Mouse (Mus musculus) heart, embryonic 12.5 days (tissue): ENCODE measurements around the gene Rdh8. TPM values are rescaled to one million over a fixed set of nuclear protein-coding genes. Genes with fewer than 3 reads are reported as not detected.
"Not testable (repeated sequence)": the region's sequence is repeated elsewhere in the genome, so short reads cannot be mapped to it uniquely, and the experiment has no call there.

Experiments
- ATAC-seq: fragments of 200-750 bp; cut with Nextera tagmentation; 2 replicates; pipeline ENCODE4 v1.8.0; 2017; ENCODE audit warnings: moderate TSS enrichment, moderate library complexity; ENCODE audit not compliant: insufficient number of reproducible peaks, low FRiP score
- H3K27ac ChIP-seq: fragments of 300-500 bp; sonication (generic); 2 replicates; pipeline ENCODE4 v1.5.1; 2016; ENCODE audit warnings: mild to moderate bottlenecking, moderate library complexity; ENCODE audit not compliant: poor library complexity, severe bottlenecking
- H3K27me3 ChIP-seq: fragments of 300-500 bp; sonication (generic); replicated peaks from 2 replicates; pipeline ENCODE4 v1.6.1; 2016; ENCODE audit warnings: mild to moderate bottlenecking, moderate library complexity
- H3K36me3 ChIP-seq: fragments of 300-500 bp; sonication (generic); 2 replicates; pipeline ENCODE4 v1.6.1; 2016; ENCODE audit warnings: mild to moderate bottlenecking, moderate library complexity
- H3K4me1 ChIP-seq: fragments of 300-500 bp; sonication (generic); replicated peaks from 2 replicates; pipeline ENCODE4 v1.6.1; 2016; ENCODE audit warnings: mild to moderate bottlenecking
- H3K4me2 ChIP-seq: fragments of 300-500 bp; sonication (generic); 2 replicates; pipeline ENCODE4 v1.6.1; 2016; ENCODE audit warnings: mild to moderate bottlenecking, moderate library complexity
- H3K4me3 ChIP-seq: fragments of 300-500 bp; sonication (generic); 2 replicates; pipeline ENCODE4 v1.5.1; 2016; ENCODE audit warnings: mild to moderate bottlenecking
- H3K9ac ChIP-seq: fragments of 300-500 bp; sonication (generic); 2 replicates; pipeline ENCODE4 v1.6.1; 2016; ENCODE audit warnings: mild to moderate bottlenecking, moderate library complexity
- H3K9me3 ChIP-seq: fragments of 300-500 bp; sonication (generic); replicated peaks from 2 replicates; pipeline ENCODE4 v1.6.1; 2016; ENCODE audit warnings: mild to moderate bottlenecking, moderate library complexity
- WGBS: fragments of 180-500 bp; shearing (Covaris S2); methylation state at CpG from one replicate; pipeline ENCODE4 v1.1.7; 2016; 5-methylcytosine and 5-hydroxymethylcytosine counted together
- polyA plus RNA-seq: library from polyadenylated mRNA; unstranded; fragments of >200 nt; fragmentation: Nextera tagmentation; extraction: Ambion mirVana; gene quantifications from 2 replicates; pipeline ENCODE4 v1.2.1, GENCODE M21; 2016

Rdh8 gene
- polyA plus RNA-seq, 1 experiment from 2014 or later = not detected

DNA sequence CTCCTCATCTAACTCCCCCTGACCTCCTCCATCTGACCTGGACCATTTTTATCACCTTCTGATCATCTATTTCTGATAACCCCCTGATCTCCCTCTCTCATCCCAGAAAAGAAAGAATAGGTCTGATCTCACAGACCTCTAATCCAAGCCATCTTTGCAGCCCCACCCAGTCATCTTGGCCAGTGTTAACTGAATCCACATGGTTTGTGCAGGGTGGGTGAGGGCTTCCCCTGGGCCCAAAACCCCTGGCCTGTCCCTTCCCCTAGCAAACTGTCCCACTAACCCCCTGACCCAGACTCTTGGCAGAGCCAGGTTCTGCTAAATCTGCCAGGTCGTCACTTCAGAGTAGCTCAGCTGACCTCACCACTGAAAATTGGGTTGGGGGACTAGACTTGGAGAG lies 7.5 kb upstream of the Rdh8 start:
- Histone ChIP-seq H3K4me1 (peaks cover 7% of the 10 kb centered on the region), H3K36me3 (no peaks in the 10 kb centered on the region), H3K4me3 (no peak overlapping the region), H3K27me3 (peaks cover 43% of the 10 kb centered on the region), H3K27ac (no peak overlapping the region), H3K4me2 (no peak overlapping the region), H3K9me3 (no peaks in the 10 kb centered on the region), H3K9ac (no peak overlapping the region)
- ATAC-seq = no peak
- WGBS = 50% methylated on average over 1 of the region's 1 CpGs

DNA sequence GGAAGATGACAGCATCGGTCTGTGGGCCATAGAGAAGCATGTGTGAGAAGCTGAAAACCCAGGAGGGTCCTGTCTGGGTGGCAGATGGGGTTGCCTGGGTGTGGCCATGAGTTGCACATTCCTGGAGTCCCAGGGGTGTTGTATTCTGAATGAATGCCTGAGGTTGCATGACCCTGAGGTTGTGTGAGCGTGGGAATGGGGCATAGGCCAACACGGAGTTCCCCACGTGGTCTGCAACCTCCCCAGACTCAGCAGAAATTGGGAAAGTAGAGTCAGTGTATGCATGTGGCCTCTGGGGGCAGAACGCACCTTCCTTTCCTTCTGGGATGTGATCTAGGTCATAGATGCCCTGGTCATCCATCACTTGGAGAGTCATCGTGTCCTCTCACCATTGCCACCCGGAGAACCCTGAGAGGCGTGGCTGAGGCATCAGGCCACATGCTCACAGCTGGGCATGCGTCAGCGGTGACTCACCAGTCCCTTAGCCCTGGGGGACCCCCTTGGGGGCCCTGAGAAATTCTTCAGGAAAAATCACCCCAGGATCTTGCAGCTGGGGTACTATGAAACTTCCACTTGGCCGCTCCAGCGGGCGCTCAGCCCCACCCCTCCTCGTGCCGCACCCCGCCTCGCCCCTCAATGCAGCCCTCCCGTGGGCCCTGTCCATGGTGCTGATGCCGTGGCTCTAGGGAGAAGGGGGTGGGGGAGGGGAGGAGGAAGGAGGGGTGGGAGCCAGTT lies 5.6 kb upstream of the Rdh8 start:
- no peaks in the 10 kb centered on the region for H3K36me3 ChIP-seq
- ATAC-seq = no peak

DNA sequence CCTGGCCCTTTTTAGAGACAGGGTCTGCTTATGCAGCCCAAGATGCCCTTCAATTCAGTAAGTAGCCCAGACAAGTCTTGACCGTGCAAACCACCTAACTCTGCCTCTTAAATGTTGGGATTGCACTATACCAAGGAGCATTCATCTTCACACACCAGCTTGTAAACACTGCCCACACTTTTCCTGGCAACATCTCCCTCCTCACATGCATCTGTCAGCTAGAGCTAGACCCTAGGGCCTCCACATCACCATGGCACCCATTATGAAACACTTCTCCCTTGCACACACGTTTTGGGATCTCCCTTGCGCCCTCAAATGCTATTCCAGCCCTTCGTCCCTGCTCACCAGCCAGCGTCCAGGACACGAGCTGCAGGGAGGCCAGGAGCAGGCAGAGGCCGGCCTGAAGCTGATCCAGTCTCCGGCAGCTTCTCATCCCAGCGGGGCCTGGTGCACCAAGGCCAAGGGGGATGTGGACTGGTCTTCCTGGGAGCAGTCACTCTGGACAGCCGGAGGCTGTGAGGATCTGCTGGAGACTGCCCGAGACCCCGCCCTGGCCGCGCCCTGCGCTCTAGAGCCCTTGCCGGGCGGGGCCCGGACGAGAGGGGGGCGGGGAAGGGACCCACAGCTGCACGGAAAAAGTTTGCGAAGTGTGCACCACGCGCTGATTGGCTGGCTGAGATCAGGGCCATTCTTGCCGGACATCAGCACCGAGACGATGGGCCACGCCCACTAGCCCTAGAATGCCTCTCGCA lies 3.6 kb upstream of the Rdh8 start, which contains the start of gene Col5a3:
Gene Col5a3, minus strand, starts transcription at position 547 of the 752 bp plus-strand sequence.
- no peaks in the 10 kb centered on the region for H3K9me3 ChIP-seq
- H3K27ac ChIP-seq = no peak within 1 kb of the TSS

More for the DNA sequence above, 5.6 kb upstream of the Rdh8 start:
- no peak overlapping the region for H3K4me3 ChIP-seq
- H3K9me3 ChIP-seq = no peaks in the 10 kb centered on the region
- no peak overlapping the region for H3K27ac ChIP-seq
- WGBS = 11% methylated on average over 19 of the region's 19 CpGs
- peaks cover 51% of the 10 kb centered on the region for H3K27me3 ChIP-seq
- no peak overlapping the region for H3K9ac ChIP-seq
- peaks cover 7% of the 10 kb centered on the region for H3K4me1 ChIP-seq
- H3K4me2 ChIP-seq = peak overlapping the region; percentile 34; the same call in 1 of the 2 replicates

DNA sequence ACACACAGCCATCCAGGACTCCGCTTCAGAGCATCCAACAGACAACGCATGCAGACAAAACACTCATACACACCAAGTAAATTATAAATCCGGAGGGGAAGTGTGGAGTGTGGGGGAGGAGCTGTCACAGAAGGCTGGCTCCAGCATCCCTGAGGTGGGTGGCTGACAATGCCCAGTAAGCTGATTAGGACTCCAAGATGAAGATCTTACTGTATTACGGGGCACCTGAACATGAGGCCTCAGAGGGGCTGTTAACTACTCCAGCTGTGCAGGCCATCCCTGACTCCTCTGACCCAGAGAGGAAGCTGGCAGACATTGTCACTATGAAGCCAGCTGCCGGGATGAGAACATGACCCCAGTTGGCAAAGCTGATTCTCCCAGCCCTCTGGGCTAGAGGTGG lies 1.7 kb downstream of the Rdh8 start:
- peaks cover 2% of the 10 kb centered on the region for H3K4me1 ChIP-seq
- H3K9me3 ChIP-seq = no peaks in the 10 kb centered on the region
- no peak overlapping the region for H3K9ac ChIP-seq
- 76% methylated on average over 5 of the region's 5 CpGs for WGBS
- no peak overlapping the region for H3K4me2 ChIP-seq
- peaks cover 11% of the 10 kb centered on the region for H3K27me3 ChIP-seq
- H3K27ac ChIP-seq = no peak overlapping the region
- no peak overlapping the region for H3K4me3 ChIP-seq
- ATAC-seq = no peak
- no peaks in the 10 kb centered on the region for H3K36me3 ChIP-seq

More for the DNA sequence above, 3.6 kb upstream of the Rdh8 start, which contains the start of gene Col5a3:
- no peak within 1 kb of the TSS for H3K9ac ChIP-seq
- peak within 1 kb of the TSS; percentile 57 for H3K4me2 ChIP-seq
- H3K4me1 ChIP-seq = peaks cover 7% of the 10 kb centered on the region
- H3K36me3 ChIP-seq = no peaks in the 10 kb centered on the region
- ATAC-seq = peak; percentile 54; the same call in 1 of the 2 replicates
- WGBS = 6% methylated on average over 28 of the region's 29 CpGs
- peak within 1 kb of the TSS; percentile 14; the same call in 1 of the 2 replicates for H3K4me3 ChIP-seq
- H3K27me3 ChIP-seq = peaks cover 47% of the 10 kb centered on the region

DNA sequence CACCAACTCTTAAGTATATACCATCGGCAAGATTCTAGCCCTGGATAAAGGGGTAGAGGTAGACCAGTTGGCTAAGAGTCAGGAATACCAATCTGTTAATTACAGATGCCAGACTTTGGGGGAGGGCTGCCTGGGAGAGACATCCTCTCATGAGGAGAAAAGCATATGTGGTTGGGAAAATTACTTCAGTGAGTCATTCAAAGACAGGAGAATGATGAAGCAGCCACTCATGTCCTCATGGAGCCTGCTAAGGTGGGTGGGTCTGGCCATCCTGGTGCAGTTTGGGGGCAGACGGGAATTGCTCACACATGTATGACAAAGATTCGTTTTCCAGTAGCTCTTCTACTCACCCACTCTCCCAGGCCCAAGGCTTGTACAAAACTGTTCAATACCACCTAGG lies 4.5 kb downstream of the Rdh8 start:
- Histone ChIP-seq H3K4me1 (no peaks in the 10 kb centered on the region), H3K9me3 (no peaks in the 10 kb centered on the region), H3K27me3 (no peaks in the 10 kb centered on the region), H3K36me3 (no peaks in the 10 kb centered on the region), H3K9ac (no peak overlapping the region), H3K4me3 (no peak overlapping the region), H3K27ac (no peak overlapping the region), H3K4me2 (no peak overlapping the region)
- no peak for ATAC-seq
- WGBS = 78% methylated on average over 3 of the region's 3 CpGs

DNA sequence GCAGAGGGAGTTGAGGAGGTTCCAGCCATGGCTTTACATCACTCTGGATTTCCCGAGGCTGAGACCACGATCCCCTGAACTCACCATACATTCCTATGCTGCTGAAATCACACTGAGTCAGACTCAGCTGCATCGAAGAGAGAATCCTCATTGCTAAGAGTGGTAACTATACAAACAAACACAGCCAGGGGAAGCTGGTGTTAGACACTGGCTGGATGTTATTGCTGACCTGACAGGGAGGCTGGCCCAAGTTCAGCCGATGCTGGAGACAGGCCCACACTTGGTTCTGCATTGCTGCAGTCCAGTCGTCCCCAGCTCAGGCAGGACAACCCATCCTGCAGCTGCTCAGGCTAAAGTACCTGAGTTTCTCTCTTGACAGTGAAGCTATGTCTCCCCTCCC lies 7.5 kb downstream of the Rdh8 start:
- Histone ChIP-seq H3K9ac (no peak overlapping the region), H3K27ac (no peak overlapping the region), H3K36me3 (no peaks in the 10 kb centered on the region), H3K4me2 (no peak overlapping the region), H3K9me3 (no peaks in the 10 kb centered on the region), H3K27me3 (peaks cover 17% of the 10 kb centered on the region), H3K4me3 (no peak overlapping the region), H3K4me1 (peaks cover 5% of the 10 kb centered on the region; the same call in 1 of the 2 replicates)
- 55% methylated on average over 5 of the region's 5 CpGs for WGBS
- ATAC-seq = no peak

DNA sequence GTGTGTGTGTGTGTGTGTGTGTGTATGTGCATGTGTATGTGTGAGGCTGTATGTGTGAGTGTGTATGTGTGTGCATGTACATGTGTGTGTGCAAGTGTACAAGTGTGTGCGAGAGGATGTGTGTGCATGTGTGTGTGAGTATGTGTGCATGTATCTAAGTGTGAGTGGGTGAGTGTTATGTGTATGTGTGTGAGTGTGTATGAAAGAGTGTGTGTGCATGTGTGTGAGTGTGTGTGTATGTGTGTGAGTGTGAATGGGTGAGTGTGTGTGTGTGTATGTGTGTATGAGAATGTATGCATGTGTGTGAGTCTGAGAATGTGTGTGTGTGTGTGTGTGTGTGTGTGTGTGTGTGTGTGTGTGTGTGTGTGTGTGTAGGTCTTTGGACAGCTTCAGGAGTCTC lies 9.8 kb downstream of the Rdh8 start:
- peaks cover 6% of the 10 kb centered on the region; the same call in 1 of the 2 replicates for H3K4me1 ChIP-seq
- H3K9ac ChIP-seq = no peak overlapping the region
- no peak overlapping the region for H3K27ac ChIP-seq
- no peaks in the 10 kb centered on the region for H3K9me3 ChIP-seq
- H3K4me3 ChIP-seq = no peak overlapping the region
- no peak for ATAC-seq
- H3K4me2 ChIP-seq = no peak overlapping the region
- WGBS = 81% methylated on average over 1 of the region's 1 CpGs
- H3K27me3 ChIP-seq = peaks cover 32% of the 10 kb centered on the region
- H3K36me3 ChIP-seq = no peaks in the 10 kb centered on the region

DNA sequence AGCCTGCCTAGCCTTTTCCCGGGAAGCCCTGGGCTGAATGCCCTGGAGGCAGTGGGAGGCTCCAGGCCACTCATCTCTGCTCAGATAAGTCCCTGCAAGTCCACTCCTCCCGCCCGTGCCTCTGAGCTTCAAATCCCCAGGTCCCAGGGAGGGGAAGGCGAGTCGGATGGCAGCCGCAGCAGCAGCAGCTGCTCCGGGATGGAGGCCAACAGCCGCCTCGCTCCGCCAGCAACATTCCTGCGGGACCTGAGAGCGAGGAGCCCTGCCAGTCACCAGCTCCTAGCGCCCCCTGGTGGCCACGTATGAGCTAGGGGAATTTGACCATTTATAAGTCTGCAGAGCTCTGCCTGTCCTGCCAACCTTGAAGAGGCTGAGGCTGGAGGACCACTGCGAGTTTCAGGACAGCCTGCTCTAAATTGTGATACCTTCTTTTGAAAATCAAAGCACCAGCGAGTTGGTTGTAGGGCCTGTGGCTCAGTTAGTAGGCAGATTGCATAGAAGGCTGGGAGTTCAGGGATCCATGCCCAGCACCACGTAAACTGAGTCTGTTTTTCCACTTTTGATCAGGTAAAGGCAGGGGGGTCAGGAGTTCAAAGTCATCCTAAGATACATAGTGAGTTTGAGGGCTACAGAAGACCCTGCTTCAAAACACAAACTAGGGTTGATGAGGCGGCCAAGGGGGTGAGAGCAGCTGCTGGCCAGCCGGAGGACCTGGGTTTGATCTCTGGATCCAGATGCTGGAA lies 12.8 kb downstream of the Rdh8 start:
- H3K4me3 ChIP-seq = no peak overlapping the region
- H3K9ac ChIP-seq = no peak overlapping the region
- WGBS = 15% methylated on average over 19 of the region's 19 CpGs
- H3K27me3 ChIP-seq = peaks cover 45% of the 10 kb centered on the region
- H3K4me2 ChIP-seq = 0 out of 2 replicates have a peak overlapping the region, but pooled peaks have one; percentile 17
- peak; percentile 79 for ATAC-seq
- no peak overlapping the region; the same call in 1 of the 2 replicates for H3K27ac ChIP-seq
- peaks cover 6% of the 10 kb centered on the region; the same call in 1 of the 2 replicates for H3K4me1 ChIP-seq
- H3K36me3 ChIP-seq = no peaks in the 10 kb centered on the region
- no peaks in the 10 kb centered on the region for H3K9me3 ChIP-seq

DNA sequence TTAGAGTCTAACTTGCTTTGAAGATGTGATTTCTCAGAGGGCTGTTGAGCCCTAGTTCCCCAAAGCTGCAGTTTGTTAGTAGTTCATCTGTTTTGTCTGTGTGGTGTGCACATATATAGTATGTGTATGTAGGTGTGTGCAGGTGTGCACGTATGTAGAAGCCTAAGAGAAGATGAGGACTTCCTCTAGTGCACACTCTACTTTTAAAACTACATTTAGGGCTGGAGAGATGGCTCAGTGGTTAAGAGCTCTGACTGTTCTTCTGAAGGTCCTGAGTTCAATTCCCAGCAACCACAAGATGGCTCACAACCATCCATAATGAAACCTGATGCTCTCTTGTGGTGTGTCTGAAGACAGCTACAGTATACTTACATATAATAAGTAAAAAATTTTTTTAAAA lies 16.6 kb downstream of the Rdh8 start:
- Histone ChIP-seq H3K27ac (no peak overlapping the region), H3K9me3 (no peaks in the 10 kb centered on the region), H3K4me2 (no peak overlapping the region), H3K9ac (no peak overlapping the region), H3K4me1 (peaks cover 6% of the 10 kb centered on the region; the same call in 1 of the 2 replicates), H3K4me3 (no peak overlapping the region), H3K27me3 (peaks cover 38% of the 10 kb centered on the region), H3K36me3 (no peaks in the 10 kb centered on the region)
- WGBS = 75% methylated on average over 1 of the region's 1 CpGs
- no peak for ATAC-seq

DNA sequence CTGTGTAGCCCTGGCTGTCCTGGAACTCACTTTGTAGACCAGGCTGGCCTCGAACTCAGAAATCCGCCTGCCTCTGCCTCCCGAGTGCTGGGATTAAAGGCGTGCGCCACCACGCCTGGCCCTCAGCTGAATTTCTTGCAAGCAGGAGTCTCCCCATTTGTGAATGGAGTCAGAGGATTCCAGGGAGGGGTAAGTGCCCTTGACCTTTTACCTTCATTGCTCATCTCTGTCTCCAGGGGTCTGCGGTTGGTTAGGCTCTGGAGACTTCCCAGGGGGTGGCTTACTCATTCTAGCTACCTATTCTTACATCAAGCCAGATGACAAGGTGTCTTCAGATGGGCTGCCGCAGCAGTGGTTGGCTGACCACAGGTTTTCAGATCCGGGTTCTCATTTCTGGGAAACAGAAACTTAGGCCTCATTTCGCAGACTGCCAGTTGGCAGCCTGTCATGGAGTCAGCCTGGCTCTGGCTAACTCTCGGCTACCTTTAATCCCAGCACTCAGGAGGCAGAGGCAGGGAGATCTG lies 17.2 kb downstream of the Rdh8 start:
- WGBS = 73% methylated on average over 11 of the region's 11 CpGs

More for the DNA sequence above, 17.2 kb downstream of the Rdh8 start:
- H3K27me3 ChIP-seq = peaks cover 32% of the 10 kb centered on the region
- not testable (repeated sequence) for H3K9me3 ChIP-seq, H3K27ac ChIP-seq, H3K4me3 ChIP-seq, ATAC-seq, H3K4me1 ChIP-seq, H3K36me3 ChIP-seq, H3K4me2 ChIP-seq, H3K9ac ChIP-seq
